Mouse (Mus musculus): ENCODE results near the gene Cfap99. TPM values are rescaled to one million over a fixed set of nuclear protein-coding genes. Genes with fewer than 3 reads are reported as not detected.

Cfap99 gene
- total and polyA plus RNA-seq, 3 experiments = not detected

GRCm38 (mm10) chr5:34370022-34370823, 81.8 kb downstream of the Cfap99 start (continued):
- TF ChIP-seq POLR2A (IDR thresholded peaks at IDR 0.05; ENCODE audit: control insufficient read depth in 1 of 2, insufficient read depth in 1 of 2, low read depth in 1 of 2, low read length in 2 of 2, poor library complexity in 1 of 2) (0 out of 4 replicates have a peak, but pooled peaks of 1 of the 2 experiments have one; percentile 34), TAL1 (IDR thresholded peaks at IDR 0.05; ENCODE audit: low read length) (no peak), ZKSCAN1 (IDR thresholded peaks at IDR 0.05; ENCODE audit: low read depth, low read length) (no peak), BHLHE40 (IDR thresholded peaks at IDR 0.05; ENCODE audit: borderline replicate concordance, low read depth, low read length) (no peak), E2F4 (IDR thresholded peaks at IDR 0.05; ENCODE audit: borderline replicate concordance, low read depth, low read length) (no peak), ETS1 (IDR thresholded peaks at IDR 0.05; ENCODE audit: low read depth, low read length) (no peak), CTCF (IDR thresholded peaks at IDR 0.05 in 2 of 3, conservative IDR thresholded peaks at IDR 0.05 in 1 of 3; ENCODE audit: control insufficient read depth in 1 of 3, insufficient read depth in 1 of 3, low read depth in 2 of 3, low read length in 3 of 3, poor library complexity in 1 of 3, severe bottlenecking in 1 of 3) (no peak), KAT2A (conservative IDR thresholded peaks at IDR 0.05; ENCODE audit: low read depth, low read length) (no peak), TBP (IDR thresholded peaks at IDR 0.05; ENCODE audit: low read depth, low read length) (no peak), MEF2A (IDR thresholded peaks at IDR 0.05; ENCODE audit: extremely low read depth, insufficient replicate concordance, low read depth, low read length, poor library complexity, severe bottlenecking) (no peak)

GRCm38 (mm10) chr5:34370840-34371239, 82.4 kb downstream of the Cfap99 start:
- Histone ChIP-seq H3K9me3 (replicated peaks; ENCODE audit: insufficient read depth, low read length) (no peaks in the 10 kb centered on the region), H3K27ac (ENCODE audit: control insufficient read depth, low read depth, low read length) (peak overlapping the region; percentile 36; the same call in 1 of the 2 replicates), H3K4me1 (ENCODE audit: control insufficient read depth in 1 of 2, insufficient read depth in 2 of 2, low read length in 2 of 2) (peaks cover 11 to 17% of the 10 kb centered on the region in 2 experiments), H3K9ac (ENCODE audit: control insufficient read depth, low read depth, low read length, poor library complexity, severe bottlenecking) (peak overlapping the region; percentile 87), H3K79me2 (ENCODE audit: control insufficient read depth, insufficient read depth, low read length, poor library complexity) (peaks cover 50% of the 10 kb centered on the region), H3K36me3 (ENCODE audit: control insufficient read depth in 1 of 2, insufficient read depth in 2 of 2, low read length in 2 of 2) (peaks cover 3 to 28% of the 10 kb centered on the region in 2 experiments; a peak in 3 of 4 replicates), H3K4me3 (ENCODE audit: control insufficient read depth in 1 of 2, insufficient read depth in 1 of 2, low read depth in 2 of 2, low read length in 2 of 2) (peak overlapping the region; percentile 88 to 98), H3K27me3 (ENCODE audit: control insufficient read depth in 1 of 2, insufficient read depth in 2 of 2, low read length in 2 of 2) (no peaks in the 10 kb centered on the region)
- no peak for DNase-seq (ENCODE audit: low read depth, low spot score)
- TF ChIP-seq GABPA (IDR thresholded peaks at IDR 0.05; ENCODE audit: low read depth, low read length) = no peak
- TF ChIP-seq MAFK (IDR thresholded peaks at IDR 0.05; ENCODE audit: borderline replicate concordance, low read depth, low read length) = no peak
- TF ChIP-seq USF2 (IDR thresholded peaks at IDR 0.05; ENCODE audit: borderline replicate concordance in 1 of 2, insufficient read depth in 1 of 2, low read depth in 1 of 2, low read length in 2 of 2) = no peak
- 0 out of 2 replicates have a peak, but pooled peaks have one; percentile 3 for TF ChIP-seq MXI1 (IDR thresholded peaks at IDR 0.05; ENCODE audit: low read depth, low read length)
- TF ChIP-seq CHD2 (IDR thresholded peaks at IDR 0.05; ENCODE audit: low read length) = no peak
- peak; percentile 63 for TF ChIP-seq ZNF384 (IDR thresholded peaks at IDR 0.05; ENCODE audit: low read depth, low read length)
- TF ChIP-seq POLR2AphosphoS5 (IDR thresholded peaks at IDR 0.05; ENCODE audit: borderline replicate concordance, low read depth, low read length) = no peak
- no peak for TF ChIP-seq NRF1 (IDR thresholded peaks at IDR 0.05; ENCODE audit: insufficient read depth, low read depth, low read length, poor library complexity, severe bottlenecking)
- 0 out of 2 replicates have a peak, but pooled peaks have one; percentile 19 for TF ChIP-seq TBP (IDR thresholded peaks at IDR 0.05; ENCODE audit: low read depth, low read length)
- no peak for TF ChIP-seq ELF1 (IDR thresholded peaks at IDR 0.05; ENCODE audit: low read depth, low read length)
- no peak for TF ChIP-seq JUND (IDR thresholded peaks at IDR 0.05; ENCODE audit: low read depth, low read length)
- no peak for TF ChIP-seq MAZ (IDR thresholded peaks at IDR 0.05; ENCODE audit: low read depth, low read length)
- no peak for TF ChIP-seq SMC3 (IDR thresholded peaks at IDR 0.05; ENCODE audit: low read depth, low read length)
- no peak for TF ChIP-seq MYC (IDR thresholded peaks at IDR 0.05; ENCODE audit: low read depth, low read length)
- no peak for TF ChIP-seq KAT2A (conservative IDR thresholded peaks at IDR 0.05; ENCODE audit: low read depth, low read length)
- no peak for TF ChIP-seq RAD21 (IDR thresholded peaks at IDR 0.05; ENCODE audit: low read depth, low read length)
- TF ChIP-seq HCFC1 (IDR thresholded peaks at IDR 0.05; ENCODE audit: low read depth, low read length) = 0 out of 2 replicates have a peak, but pooled peaks have one; percentile 11
- TF ChIP-seq EP300 (IDR thresholded peaks at IDR 0.05; ENCODE audit: low read depth in 1 of 2, low read length in 2 of 2) = no peak
- peak; percentile 38; the same call in 1 of the 2 replicates for TF ChIP-seq UBTF (IDR thresholded peaks at IDR 0.05; ENCODE audit: borderline replicate concordance, insufficient read depth, low read depth, low read length)
